10 mouse cellular contexts compared by ENCODE assay signal in genomic region chr17:24021375-24022199, GRCm38 (mm10). TPM values are rescaled to one million over a fixed set of nuclear protein-coding genes. Genes with fewer than 3 reads are reported as not detected.
DNase-seq lines count a peak whose midpoint lies in the region; ATAC-seq and TF ChIP-seq lines count a peak whose summit lies in the region.
"Had no signal": no experiment of that assay in that cellular context is flagged by ENCODE, and none has a peak within 500 bp of the region (broad histone marks: within the 10 kb centered on the region; RNA-seq: fewer than 3 reads in every experiment).

No protein-coding gene starts in this region.

- no peak overlapping the region for H3K4me2 ChIP-seq in embryonic facial prominence, embryonic 14.5 days (ENCODE audit: low read depth, low read length)
- no peak overlapping the region for H3K4me2 ChIP-seq in intestine, postnatal 0 days (replicated peaks; ENCODE audit: low read depth)
- H3K4me2 ChIP-seq in stomach, embryonic 16.5 days (ENCODE audit: low read depth, low read length), result peak overlapping the region; percentile 21; the same call in 1 of the 2 replicates

- 68% methylated on average over 5 of the region's 5 CpGs for WGBS in embryonic facial prominence, embryonic 14.5 days
- 46% methylated on average over 5 of the region's 5 CpGs for WGBS in intestine, postnatal 0 days
- WGBS in stomach, embryonic 16.5 days, result 27% methylated on average over 5 of the region's 5 CpGs

- no peaks in the 10 kb centered on the region for H3K36me3 ChIP-seq in embryonic facial prominence, embryonic 14.5 days (ENCODE audit: control insufficient read depth, insufficient read depth, low read length)
- no peaks in the 10 kb centered on the region for H3K36me3 ChIP-seq in intestine, postnatal 0 days (ENCODE audit: control insufficient read depth, insufficient read depth)
- no peaks in the 10 kb centered on the region for H3K36me3 ChIP-seq in stomach, embryonic 16.5 days (ENCODE audit: control insufficient read depth, insufficient read depth, low read length)

- no peak overlapping the region for H3K9ac ChIP-seq in embryonic facial prominence, embryonic 14.5 days (ENCODE audit: low read depth, low read length)
- no peak overlapping the region; the same call in 1 of the 2 replicates for H3K9ac ChIP-seq in intestine, postnatal 0 days (ENCODE audit: low read depth, low read length)
- 0 out of 2 replicates have a peak overlapping the region, but pooled peaks have one; percentile 43 for H3K9ac ChIP-seq in stomach, embryonic 16.5 days (ENCODE audit: low read length)

- TF ChIP-seq CTCF in intestine, postnatal 0 days (IDR thresholded peaks at IDR 0.05; ENCODE audit: low read depth), result peak; percentile 21; the same call in 1 of the 2 replicates

- no peaks in the 10 kb centered on the region for H3K9me3 ChIP-seq in embryonic facial prominence, embryonic 14.5 days (ENCODE audit: control insufficient read depth, low read length)
- no peaks in the 10 kb centered on the region for H3K9me3 ChIP-seq in intestine, postnatal 0 days (ENCODE audit: control insufficient read depth)
- no peaks in the 10 kb centered on the region for H3K9me3 ChIP-seq in stomach, embryonic 16.5 days (replicated peaks; ENCODE audit: control insufficient read depth, low read length)

- H3K4me1 ChIP-seq in embryonic facial prominence, embryonic 14.5 days (ENCODE audit: control insufficient read depth, insufficient read depth, low read length), result peaks cover 8% of the 10 kb centered on the region; the same call in 1 of the 2 replicates
- no peaks in the 10 kb centered on the region for H3K4me1 ChIP-seq in intestine, postnatal 0 days (replicated peaks; ENCODE audit: control insufficient read depth, insufficient read depth, low read length)
- peaks cover 21% of the 10 kb centered on the region for H3K4me1 ChIP-seq in stomach, embryonic 16.5 days (ENCODE audit: control insufficient read depth, insufficient read depth, low read length)

- DNase-seq in ovary, postnatal 14 days (ENCODE audit: low spot score), result peak; percentile 11
- DNase-seq in ovary, adult 18-20 months (ENCODE audit: low spot score), result no peak
- DNase-seq in embryonic facial prominence, embryonic 14.5 days (ENCODE audit: low spot score), result no peak
- no peak for DNase-seq in kidney, postnatal 36 days
- DNase-seq in kidney, adult 8-10 months, result no peak
- DNase-seq: cerebellum, postnatal 36 days had no signal

- H3K27me3 ChIP-seq in embryonic facial prominence, embryonic 14.5 days (replicated peaks; ENCODE audit: control insufficient read depth, insufficient read depth, low read length), result no peaks in the 10 kb centered on the region
- no peaks in the 10 kb centered on the region for H3K27me3 ChIP-seq in intestine, postnatal 0 days (replicated peaks; ENCODE audit: control insufficient read depth, insufficient read depth, low read length)
- H3K27me3 ChIP-seq in stomach, embryonic 16.5 days (ENCODE audit: control insufficient read depth, insufficient read depth, low read length), result no peaks in the 10 kb centered on the region

- H3K4me3 ChIP-seq in embryonic facial prominence, embryonic 14.5 days (ENCODE audit: low read depth, low read length), result no peak overlapping the region
- H3K4me3 ChIP-seq in intestine, postnatal 0 days (ENCODE audit: low read depth, low read length), result no peak overlapping the region
- no peak overlapping the region for H3K4me3 ChIP-seq in stomach, embryonic 16.5 days (replicated peaks; ENCODE audit: low read length)
- H3K4me3 ChIP-seq: heart, adult 2 months; layer of hippocampus, adult 2 months had no signal

- ATAC-seq in embryonic facial prominence, embryonic 14.5 days (ENCODE audit: low read depth), result no peak
- ATAC-seq in intestine, postnatal 0 days, result peak; percentile 41
- ATAC-seq in stomach, embryonic 16.5 days (ENCODE audit: insufficient read depth, low FRiP score), result peak; percentile 79

- H3K27ac ChIP-seq in embryonic facial prominence, embryonic 14.5 days (replicated peaks; ENCODE audit: low read depth, low read length), result peak overlapping the region; percentile 46; the same call in 1 of the 2 replicates
- no peak overlapping the region for H3K27ac ChIP-seq in intestine, postnatal 0 days (ENCODE audit: low read depth, low read length)
- H3K27ac ChIP-seq in stomach, embryonic 16.5 days (ENCODE audit: low read length), result peak overlapping the region; percentile 97
- H3K27ac ChIP-seq: heart, adult 2 months; layer of hippocampus, adult 2 months had no signal

RNA-seq across cellular contexts. Expression of gene Prss27, which starts 16.4 kb away (rescaled TPM):
- polyA plus RNA-seq in embryonic facial prominence, embryonic 14.5 days (2014; fragmentation: Nextera tagmentation; extraction: Ambion mirVana), result 0.60 and 1.0 TPM in 2 replicates
- polyA plus RNA-seq in intestine, postnatal 0 days (2015; fragmentation: Nextera tagmentation; extraction: Ambion mirVana), result 0.12 and 0.18 TPM in 2 replicates
- polyA plus RNA-seq in stomach, embryonic 16.5 days (2015; fragmentation: Nextera tagmentation; extraction: Ambion mirVana), result 19.0 and 30.0 TPM in 2 replicates
- polyA plus RNA-seq: heart, adult 2 months had no signal

RNA-seq across cellular contexts. Expression of gene Prss22, which starts 23.7 kb away (rescaled TPM):
- polyA plus RNA-seq in embryonic facial prominence, embryonic 14.5 days (2014; fragmentation: Nextera tagmentation; extraction: Ambion mirVana), result 0.50 and 0.56 TPM in 2 replicates
- 0.09 TPM in 1 of 2 replicates, not detected in the other for polyA plus RNA-seq in intestine, postnatal 0 days (2015; fragmentation: Nextera tagmentation; extraction: Ambion mirVana)
- polyA plus RNA-seq in stomach, embryonic 16.5 days (2015; fragmentation: Nextera tagmentation; extraction: Ambion mirVana), result 4.2 and 6.7 TPM in 2 replicates
- polyA plus RNA-seq: heart, adult 2 months had no signal

RNA-seq across cellular contexts. Expression of gene Prss30, which starts 41.2 kb away (rescaled TPM):
- polyA plus RNA-seq in embryonic facial prominence, embryonic 14.5 days (2014; fragmentation: Nextera tagmentation; extraction: Ambion mirVana), result not detected in 2 replicates
- polyA plus RNA-seq in intestine, postnatal 0 days (2015; fragmentation: Nextera tagmentation; extraction: Ambion mirVana), result 4.7 and 12.1 TPM in 2 replicates
- polyA plus RNA-seq in stomach, embryonic 16.5 days (2015; fragmentation: Nextera tagmentation; extraction: Ambion mirVana), result 0.18 and 0.21 TPM in 2 replicates

RNA-seq across cellular contexts. Expression of gene Kctd5, which starts 51.7 kb away (rescaled TPM):
- 56.3 and 57.6 TPM in 2 replicates for polyA plus RNA-seq in embryonic facial prominence, embryonic 14.5 days (2014; fragmentation: Nextera tagmentation; extraction: Ambion mirVana)
- 58.5 and 61.3 TPM in 2 replicates for polyA plus RNA-seq in intestine, postnatal 0 days (2015; fragmentation: Nextera tagmentation; extraction: Ambion mirVana)
- polyA plus RNA-seq in stomach, embryonic 16.5 days (2015; fragmentation: Nextera tagmentation; extraction: Ambion mirVana), result 54.8 and 56.2 TPM in 2 replicates
